Mouse (Mus musculus): Measurements from ENCODE around the gene Spcs3. TPM values are rescaled to one million over a fixed set of nuclear protein-coding genes. Genes with fewer than 3 reads are reported as not detected.
A peak's percentile ranks its signal among the peaks of the same experiment; 100 is the strongest.

Spcs3 gene
- 122 and 144 TPM in 2 replicates for polyA plus RNA-seq (2014; fragmentation: Nextera tagmentation; extraction: Ambion mirVana)

- Histone ChIP-seq H3K9me3 (ENCODE audit: control insufficient read depth, low read length) (no peaks in the 10 kb centered on the region), H3K4me3 (ENCODE audit: low read depth, low read length) (peak within 1 kb of the TSS; percentile 89), H3K27ac (ENCODE audit: low read depth, low read length) (peak within 1 kb of the TSS; percentile 84), H3K36me3 (ENCODE audit: control insufficient read depth, insufficient read depth, low read length) (peaks cover 3% of the 10 kb centered on the region; the same call in 1 of the 2 replicates), H3K9ac (ENCODE audit: low read depth, low read length) (peak within 1 kb of the TSS; percentile 93), H3K4me1 (replicated peaks; ENCODE audit: control insufficient read depth, insufficient read depth, low read length) (peaks cover 14% of the 10 kb centered on the region), H3K4me2 (peak within 1 kb of the TSS; percentile 75), H3K27me3 (replicated peaks; ENCODE audit: control insufficient read depth, insufficient read depth, low read length) (no peaks in the 10 kb centered on the region)
- WGBS: under 1% methylated on average over 75 of the region's 89 CpGs
- DNase-seq (ENCODE audit: low spot score) (peak; percentile 93), ATAC-seq (replicated peaks; ENCODE audit: low FRiP score) (peak; percentile 94)
Measured at GRCm38 (mm10) chr8:54529382-54530296, at the start of gene Spcs3, which contains the start of gene Asb5. Gene Spcs3, minus strand, starts transcription at chr8:54529998. Gene Asb5, plus strand, starts transcription at chr8:54529580.

GRCm38 (mm10) chr8:54570618-54571609, 41.1 kb upstream of the Spcs3 start:
- H3K4me3 ChIP-seq (ENCODE audit: low read depth, low read length): no peak overlapping the region
- ATAC-seq (replicated peaks; ENCODE audit: low FRiP score): no peak
- H3K9ac ChIP-seq (ENCODE audit: low read depth, low read length): no peak overlapping the region
- no peak overlapping the region for H3K4me2 ChIP-seq
- no peak overlapping the region for H3K27ac ChIP-seq (ENCODE audit: low read depth, low read length)
- H3K9me3 ChIP-seq (ENCODE audit: control insufficient read depth, low read length): no peaks in the 10 kb centered on the region
- H3K36me3 ChIP-seq (ENCODE audit: control insufficient read depth, insufficient read depth, low read length): no peaks in the 10 kb centered on the region
- H3K4me1 ChIP-seq (replicated peaks; ENCODE audit: control insufficient read depth, insufficient read depth, low read length): no peaks in the 10 kb centered on the region
- DNase-seq (ENCODE audit: low spot score): no peak
- no peaks in the 10 kb centered on the region for H3K27me3 ChIP-seq (replicated peaks; ENCODE audit: control insufficient read depth, insufficient read depth, low read length)
- 70% methylated on average over 15 of the region's 15 CpGs for WGBS

- Histone ChIP-seq H3K4me1 (replicated peaks; ENCODE audit: control insufficient read depth, insufficient read depth, low read length) (no peaks in the 10 kb centered on the region), H3K4me2 (no peak overlapping the region), H3K27ac (ENCODE audit: low read depth, low read length) (no peak overlapping the region), H3K4me3 (ENCODE audit: low read depth, low read length) (no peak overlapping the region), H3K36me3 (ENCODE audit: control insufficient read depth, insufficient read depth, low read length) (no peaks in the 10 kb centered on the region), H3K9me3 (ENCODE audit: control insufficient read depth, low read length) (no peaks in the 10 kb centered on the region), H3K27me3 (replicated peaks; ENCODE audit: control insufficient read depth, insufficient read depth, low read length) (no peaks in the 10 kb centered on the region), H3K9ac (ENCODE audit: low read depth, low read length) (no peak overlapping the region)
- ATAC-seq (replicated peaks; ENCODE audit: low FRiP score): no peak
- DNase-seq (ENCODE audit: low spot score): no peak
- WGBS: 66% methylated on average over 2 of the region's 2 CpGs
Measured at GRCm38 (mm10) chr8:54567168-54567567, 37.4 kb upstream of the Spcs3 start.

- no peak overlapping the region for H3K4me3 ChIP-seq (ENCODE audit: low read depth, low read length)
- ATAC-seq (replicated peaks; ENCODE audit: low FRiP score) (no peak), DNase-seq (ENCODE audit: low spot score) (no peak)
- H3K36me3 ChIP-seq (ENCODE audit: control insufficient read depth, insufficient read depth, low read length): no peaks in the 10 kb centered on the region
- H3K27me3 ChIP-seq (replicated peaks; ENCODE audit: control insufficient read depth, insufficient read depth, low read length): no peaks in the 10 kb centered on the region
- no peaks in the 10 kb centered on the region for H3K4me1 ChIP-seq (replicated peaks; ENCODE audit: control insufficient read depth, insufficient read depth, low read length)
- no peak overlapping the region for H3K4me2 ChIP-seq
- no peak overlapping the region for H3K9ac ChIP-seq (ENCODE audit: low read depth, low read length)
- H3K9me3 ChIP-seq (ENCODE audit: control insufficient read depth, low read length): no peaks in the 10 kb centered on the region
- WGBS: 84% methylated on average over 7 of the region's 7 CpGs
- no peak overlapping the region for H3K27ac ChIP-seq (ENCODE audit: low read depth, low read length)
Measured at GRCm38 (mm10) chr8:54565603-54566260, 35.9 kb upstream of the Spcs3 start.

GRCm38 (mm10) chr8:54565181-54565580, 35.4 kb upstream of the Spcs3 start:
- Histone ChIP-seq H3K9me3 (ENCODE audit: control insufficient read depth, low read length) (no peaks in the 10 kb centered on the region), H3K4me3 (ENCODE audit: low read depth, low read length) (no peak overlapping the region), H3K9ac (ENCODE audit: low read depth, low read length) (no peak overlapping the region), H3K27ac (ENCODE audit: low read depth, low read length) (no peak overlapping the region), H3K4me1 (replicated peaks; ENCODE audit: control insufficient read depth, insufficient read depth, low read length) (no peaks in the 10 kb centered on the region), H3K36me3 (ENCODE audit: control insufficient read depth, insufficient read depth, low read length) (no peaks in the 10 kb centered on the region), H3K4me2 (no peak overlapping the region), H3K27me3 (replicated peaks; ENCODE audit: control insufficient read depth, insufficient read depth, low read length) (no peaks in the 10 kb centered on the region)
- DNase-seq (ENCODE audit: low spot score) (no peak), ATAC-seq (replicated peaks; ENCODE audit: low FRiP score) (no peak)
- WGBS: 95% methylated on average over 1 of the region's 1 CpGs

GRCm38 (mm10) chr8:54562137-54562536, 32.3 kb upstream of the Spcs3 start:
- H3K4me3 ChIP-seq (ENCODE audit: low read depth, low read length): no peak overlapping the region
- no peak overlapping the region for H3K4me2 ChIP-seq
- no peaks in the 10 kb centered on the region for H3K27me3 ChIP-seq (replicated peaks; ENCODE audit: control insufficient read depth, insufficient read depth, low read length)
- no peak overlapping the region for H3K27ac ChIP-seq (ENCODE audit: low read depth, low read length)
- ATAC-seq (replicated peaks; ENCODE audit: low FRiP score) (no peak), DNase-seq (ENCODE audit: low spot score) (no peak)
- no peaks in the 10 kb centered on the region for H3K9me3 ChIP-seq (ENCODE audit: control insufficient read depth, low read length)
- WGBS: 55% methylated on average over 4 of the region's 4 CpGs
- no peak overlapping the region for H3K9ac ChIP-seq (ENCODE audit: low read depth, low read length)
- H3K4me1 ChIP-seq (replicated peaks; ENCODE audit: control insufficient read depth, insufficient read depth, low read length): no peaks in the 10 kb centered on the region
- no peaks in the 10 kb centered on the region for H3K36me3 ChIP-seq (ENCODE audit: control insufficient read depth, insufficient read depth, low read length)

- no peak overlapping the region for H3K27ac ChIP-seq (ENCODE audit: low read depth, low read length)
- H3K4me2 ChIP-seq: no peak overlapping the region
- H3K4me1 ChIP-seq (replicated peaks; ENCODE audit: control insufficient read depth, insufficient read depth, low read length): no peaks in the 10 kb centered on the region
- no peak overlapping the region for H3K9ac ChIP-seq (ENCODE audit: low read depth, low read length)
- WGBS: 66% methylated on average over 2 of the region's 2 CpGs
- DNase-seq (ENCODE audit: low spot score) (no peak), ATAC-seq (replicated peaks; ENCODE audit: low FRiP score) (no peak)
- H3K27me3 ChIP-seq (replicated peaks; ENCODE audit: control insufficient read depth, insufficient read depth, low read length): no peaks in the 10 kb centered on the region
- H3K36me3 ChIP-seq (ENCODE audit: control insufficient read depth, insufficient read depth, low read length): no peaks in the 10 kb centered on the region
- no peaks in the 10 kb centered on the region for H3K9me3 ChIP-seq (ENCODE audit: control insufficient read depth, low read length)
- H3K4me3 ChIP-seq (ENCODE audit: low read depth, low read length): no peak overlapping the region
Measured at GRCm38 (mm10) chr8:54554921-54555320, 25.1 kb upstream of the Spcs3 start.

- no peaks in the 10 kb centered on the region for H3K9me3 ChIP-seq (ENCODE audit: control insufficient read depth, low read length)
- H3K9ac ChIP-seq (ENCODE audit: low read depth, low read length): no peak overlapping the region
- no peak overlapping the region for H3K4me3 ChIP-seq (ENCODE audit: low read depth, low read length)
- DNase-seq (ENCODE audit: low spot score) (no peak), ATAC-seq (replicated peaks; ENCODE audit: low FRiP score) (no peak)
- H3K4me1 ChIP-seq (replicated peaks; ENCODE audit: control insufficient read depth, insufficient read depth, low read length): no peaks in the 10 kb centered on the region
- WGBS: 89% methylated on average over 12 of the region's 12 CpGs
- no peak overlapping the region for H3K27ac ChIP-seq (ENCODE audit: low read depth, low read length)
- H3K4me2 ChIP-seq: no peak overlapping the region
- H3K27me3 ChIP-seq (replicated peaks; ENCODE audit: control insufficient read depth, insufficient read depth, low read length): no peaks in the 10 kb centered on the region
- no peaks in the 10 kb centered on the region for H3K36me3 ChIP-seq (ENCODE audit: control insufficient read depth, insufficient read depth, low read length)
Measured at GRCm38 (mm10) chr8:54550026-54550574, 20.3 kb upstream of the Spcs3 start.

Measured in liver, embryonic 11.5 days (tissue).